Mouse (Mus musculus) limb, embryonic 12.5 days (tissue): Measurements from ENCODE around the gene Josd1. TPM values are rescaled to one million over a fixed set of nuclear protein-coding genes. Genes with fewer than 3 reads are reported as not detected.

Experiments used
- ATAC-seq: fragments of 200-750 bp; cut with Nextera tagmentation; 2 replicates; pipeline ENCODE4 v1.8.0; 2017; ENCODE audit warnings: low read depth, moderate TSS enrichment; ENCODE audit not compliant: insufficient number of reproducible peaks, insufficient read depth, low FRiP score, low TSS enrichment
- H3K27ac ChIP-seq: fragments of 300-500 bp; sonication (generic); 2 replicates; pipeline ENCODE4 v1.5.1; 2016; ENCODE audit warnings: mild to moderate bottlenecking, moderate library complexity
- H3K27me3 ChIP-seq: fragments of 300-500 bp; sonication (generic); 2 replicates; pipeline ENCODE4 v1.6.1; 2016; ENCODE audit warnings: mild to moderate bottlenecking, moderate library complexity
- H3K36me3 ChIP-seq: fragments of 300-500 bp; sonication (generic); 2 replicates; pipeline ENCODE4 v1.6.1; 2016; ENCODE audit warnings: mild to moderate bottlenecking, moderate library complexity
- H3K4me1 ChIP-seq: fragments of 300-500 bp; sonication (generic); replicated peaks from 2 replicates; pipeline ENCODE4 v1.6.1; 2016
- H3K4me2 ChIP-seq: fragments of 300-500 bp; sonication (generic); 2 replicates; pipeline ENCODE4 v1.6.1; 2016; ENCODE audit warnings: mild to moderate bottlenecking, moderate library complexity
- H3K4me3 ChIP-seq: fragments of 300-500 bp; sonication (generic); replicated peaks from 2 replicates; pipeline ENCODE4 v1.5.1; 2016; ENCODE audit warnings: mild to moderate bottlenecking
- H3K9ac ChIP-seq: fragments of 300-500 bp; sonication (generic); replicated peaks from 2 replicates; pipeline ENCODE4 v1.6.1; 2016; ENCODE audit warnings: mild to moderate bottlenecking, moderate library complexity
- H3K9me3 ChIP-seq: fragments of 300-500 bp; sonication (generic); 2 replicates; pipeline ENCODE4 v1.6.1; 2016; ENCODE audit warnings: mild to moderate bottlenecking, moderate library complexity
- WGBS: fragments of 180-500 bp; shearing (Covaris S2); methylation state at CpG from one replicate; pipeline ENCODE4 v1.1.7; 2016; 5-methylcytosine and 5-hydroxymethylcytosine counted together
- polyA plus RNA-seq: library from polyadenylated mRNA; unstranded; fragments of >200 nt; fragmentation: Nextera tagmentation; extraction: Ambion mirVana; gene quantifications from 2 replicates; pipeline ENCODE4 v1.2.1, GENCODE M21; 2016

Josd1 gene
- polyA plus RNA-seq, 1 experiment from 2014 or later: 33.0 TPM

DNA sequence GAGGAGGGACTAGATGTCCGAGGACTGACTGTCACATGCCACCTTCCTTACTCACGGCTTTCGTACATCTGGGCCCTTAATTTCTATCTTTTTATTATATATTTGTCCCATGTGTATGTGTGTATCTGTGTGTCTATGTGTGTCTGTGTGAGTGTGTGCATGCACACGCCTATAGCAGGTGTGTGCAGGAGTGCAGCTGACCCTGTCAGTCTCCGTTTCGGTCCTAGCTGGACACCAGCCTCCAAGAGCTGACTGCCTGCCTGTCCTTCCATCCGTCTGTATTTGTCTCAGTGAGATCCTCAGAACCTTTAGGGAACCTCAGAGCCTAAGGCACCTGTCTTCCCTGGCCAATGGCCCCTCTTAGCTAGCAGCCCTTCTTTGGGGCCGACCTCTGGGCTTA lies 32.5 kb upstream of the Josd1 start:
- no peak overlapping the region for H3K9ac ChIP-seq
- H3K4me3 ChIP-seq: no peak overlapping the region
- peaks cover 6% of the 10 kb centered on the region for H3K4me1 ChIP-seq
- H3K36me3 ChIP-seq: peaks cover 81% of the 10 kb centered on the region
- H3K4me2 ChIP-seq: no peak overlapping the region
- H3K9me3 ChIP-seq: no peaks in the 10 kb centered on the region
- WGBS: 89% methylated on average over 8 of the region's 8 CpGs
- H3K27me3 ChIP-seq: no peaks in the 10 kb centered on the region
- ATAC-seq: no peak
- no peak overlapping the region for H3K27ac ChIP-seq

DNA sequence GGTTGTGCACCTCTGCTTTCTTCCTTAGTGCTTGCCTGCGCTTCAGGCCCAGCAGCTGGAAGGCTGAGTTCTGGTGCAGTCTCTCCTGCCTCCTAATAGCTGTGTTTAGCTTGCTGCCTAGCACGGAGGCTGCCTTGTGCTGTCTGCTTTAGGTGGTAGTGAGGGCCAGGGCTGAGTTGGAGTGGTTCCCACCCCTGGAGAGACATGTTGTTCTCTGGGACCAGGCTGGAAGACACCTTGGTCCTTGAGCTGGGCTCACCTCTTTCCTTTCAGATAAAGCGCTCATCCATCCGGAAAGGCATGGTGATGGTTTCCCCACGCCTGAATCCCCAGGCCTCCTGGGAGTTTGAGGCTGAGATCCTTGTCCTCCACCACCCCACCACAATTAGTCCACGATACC lies 29.0 kb upstream of the Josd1 start:
- 96% methylated on average over 6 of the region's 6 CpGs for WGBS
- H3K9me3 ChIP-seq: no peaks in the 10 kb centered on the region

DNA sequence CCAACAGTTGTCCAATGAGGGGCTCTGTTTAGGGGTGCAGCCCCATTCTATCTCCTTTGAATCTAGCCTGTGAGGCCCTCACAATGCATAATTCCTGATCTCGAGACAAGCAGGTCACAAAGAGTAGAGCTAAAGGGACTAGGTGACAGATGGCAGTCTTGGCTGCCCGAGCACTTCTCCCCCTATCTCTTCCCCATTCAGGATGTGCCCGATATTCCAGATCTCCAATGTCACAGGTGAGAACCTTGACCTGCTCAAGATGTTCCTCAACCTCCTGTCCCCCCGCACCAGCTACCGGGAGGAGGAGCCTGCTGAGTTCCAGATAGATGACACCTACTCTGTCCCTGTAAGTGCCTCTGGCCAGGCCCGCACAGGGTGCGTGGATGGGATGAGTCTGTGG lies 27.9 kb upstream of the Josd1 start:
- Histone ChIP-seq H3K9ac (no peak overlapping the region), H3K4me1 (peaks cover under 1% of the 10 kb centered on the region), H3K27ac (no peak overlapping the region), H3K4me3 (no peak overlapping the region), H3K27me3 (no peaks in the 10 kb centered on the region), H3K4me2 (no peak overlapping the region), H3K9me3 (no peaks in the 10 kb centered on the region), H3K36me3 (peaks cover 100% of the 10 kb centered on the region)
- ATAC-seq: no peak
- 93% methylated on average over 7 of the region's 7 CpGs for WGBS

More for the DNA sequence above, 29.0 kb upstream of the Josd1 start:
- no peak for ATAC-seq
- no peak overlapping the region for H3K4me3 ChIP-seq
- H3K36me3 ChIP-seq: peaks cover 99% of the 10 kb centered on the region
- no peak overlapping the region for H3K9ac ChIP-seq
- no peaks in the 10 kb centered on the region for H3K27me3 ChIP-seq
- peaks cover 6% of the 10 kb centered on the region for H3K4me1 ChIP-seq
- no peak overlapping the region for H3K27ac ChIP-seq
- H3K4me2 ChIP-seq: no peak overlapping the region

DNA sequence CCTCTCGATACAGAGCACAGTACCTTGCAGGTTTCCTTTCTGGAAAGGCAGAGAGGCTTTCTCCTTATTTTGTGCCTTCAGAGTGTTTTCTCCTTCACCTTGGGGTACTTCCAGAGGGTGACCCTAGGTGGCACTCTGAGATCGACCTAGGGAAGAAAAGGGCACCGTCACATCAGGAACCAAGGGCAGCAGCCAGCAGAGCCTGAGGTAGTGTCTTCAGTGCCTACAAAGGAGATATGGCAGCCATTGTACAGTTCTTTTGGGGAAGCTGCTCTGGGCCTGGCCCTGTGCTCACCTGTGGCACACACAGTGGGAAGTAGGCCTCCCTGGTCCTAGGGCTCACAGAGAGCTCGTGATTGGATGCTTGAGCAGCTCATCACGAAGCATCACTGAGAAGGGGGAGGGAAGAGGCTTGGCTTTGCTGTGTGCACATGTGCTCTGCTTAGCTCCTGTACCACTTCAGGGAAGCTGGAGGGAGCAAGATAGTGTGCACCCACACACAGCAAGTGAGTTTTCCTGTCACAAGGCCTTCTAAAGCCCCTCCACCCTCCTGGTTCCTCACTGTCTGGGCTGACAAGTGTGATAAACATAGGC lies 20.6 kb upstream of the Josd1 start:
- ATAC-seq: no peak
- Histone ChIP-seq H3K27me3 (no peaks in the 10 kb centered on the region), H3K9me3 (no peaks in the 10 kb centered on the region), H3K4me2 (no peak overlapping the region), H3K27ac (no peak overlapping the region), H3K4me3 (no peak overlapping the region), H3K4me1 (no peaks in the 10 kb centered on the region), H3K9ac (no peak overlapping the region), H3K36me3 (peaks cover 69% of the 10 kb centered on the region)
- 91% methylated on average over 5 of the region's 5 CpGs for WGBS

DNA sequence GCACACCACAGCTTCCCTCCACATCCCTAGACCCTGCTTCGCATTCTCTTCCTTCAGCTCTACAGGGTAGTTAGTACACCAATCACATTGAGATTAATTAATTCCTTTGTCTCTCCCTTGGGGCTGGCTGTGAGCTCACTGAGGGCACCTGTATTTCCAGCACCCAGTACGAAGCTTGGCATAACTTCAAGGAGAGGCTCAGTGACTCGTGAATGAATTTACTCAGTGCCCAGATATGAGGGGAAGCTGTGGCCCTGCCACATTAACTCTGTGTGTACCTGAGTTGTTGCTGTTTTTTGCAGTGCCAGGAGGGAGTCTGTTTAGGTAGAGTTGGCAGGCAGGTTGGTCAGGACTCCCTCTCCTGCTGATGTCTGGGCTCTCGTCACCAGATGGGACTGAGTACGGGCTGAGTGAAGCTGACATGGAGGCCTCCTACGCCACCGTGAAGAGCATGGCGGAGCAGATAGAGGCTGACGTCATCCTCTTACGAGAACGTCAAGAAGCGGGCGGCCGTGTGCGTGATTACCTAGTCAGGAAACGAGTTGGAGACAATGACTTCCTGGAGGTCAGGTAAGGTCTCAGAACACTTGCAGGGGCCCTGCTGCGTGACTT lies 19.0 kb upstream of the Josd1 start:
- Histone ChIP-seq H3K27ac (no peak overlapping the region), H3K4me1 (no peaks in the 10 kb centered on the region), H3K9me3 (no peaks in the 10 kb centered on the region), H3K4me3 (no peak overlapping the region), H3K36me3 (peaks cover 53% of the 10 kb centered on the region), H3K4me2 (no peak overlapping the region), H3K27me3 (no peaks in the 10 kb centered on the region), H3K9ac (no peak overlapping the region)
- no peak for ATAC-seq
- WGBS: 92% methylated on average over 17 of the region's 17 CpGs

DNA sequence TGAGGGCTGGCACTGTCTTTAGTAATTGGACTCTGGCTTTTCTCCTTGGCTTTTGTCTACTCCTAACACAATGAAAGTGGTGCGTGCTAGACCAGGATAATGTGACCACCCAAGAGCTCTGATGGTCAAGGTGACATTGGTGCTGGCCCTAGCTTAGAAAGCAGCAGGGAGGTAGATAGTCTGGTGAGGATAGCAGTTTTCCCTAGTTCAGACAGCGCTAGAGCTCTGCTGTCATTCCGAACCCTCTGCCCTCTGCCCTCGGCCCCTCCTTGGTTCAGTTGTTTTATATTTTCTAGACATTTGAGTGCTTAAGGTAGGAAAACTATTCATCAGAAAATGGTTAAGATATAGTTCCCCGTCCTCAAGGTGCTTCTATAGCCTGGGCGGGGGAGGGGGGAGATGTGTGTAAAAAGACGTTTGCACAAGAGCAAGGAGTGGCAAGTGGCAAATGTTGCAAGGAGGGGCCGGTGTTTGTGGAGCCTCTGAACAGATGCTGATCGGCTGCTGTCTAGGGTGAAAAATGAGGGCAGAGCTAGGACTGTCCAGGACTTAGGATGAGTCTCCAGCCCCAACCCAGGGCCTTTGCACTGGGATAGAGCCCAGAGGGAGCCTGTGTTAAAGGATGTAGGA lies 10.0 kb upstream of the Josd1 start:
- H3K9me3 ChIP-seq: no peaks in the 10 kb centered on the region
- 73% methylated on average over 9 of the region's 9 CpGs for WGBS
- no peak overlapping the region for H3K9ac ChIP-seq
- no peak overlapping the region for H3K4me2 ChIP-seq
- no peak overlapping the region for H3K27ac ChIP-seq
- H3K4me1 ChIP-seq: peaks cover 2% of the 10 kb centered on the region
- H3K4me3 ChIP-seq: no peak overlapping the region
- no peaks in the 10 kb centered on the region for H3K27me3 ChIP-seq
- no peak for ATAC-seq
- peaks cover 38% of the 10 kb centered on the region for H3K36me3 ChIP-seq

DNA sequence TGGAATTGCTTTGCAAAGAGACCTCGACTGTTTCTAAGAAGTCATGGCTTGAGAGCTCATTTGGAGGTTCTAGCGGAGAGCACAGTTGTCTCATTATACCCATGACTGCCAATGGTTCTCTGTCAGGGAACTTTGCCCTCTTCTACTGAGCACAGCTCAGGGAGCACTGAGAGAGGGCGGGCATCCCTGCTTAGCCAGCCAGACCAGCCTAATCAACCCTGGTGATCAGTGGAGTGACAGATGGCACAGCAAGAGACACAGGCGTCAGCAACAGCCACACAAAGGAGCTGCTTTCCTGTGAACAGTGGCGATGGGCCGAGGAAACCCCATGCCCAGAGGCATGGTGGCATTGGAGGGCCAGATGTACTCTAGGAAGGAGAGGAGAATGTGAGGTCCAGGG lies 9.3 kb upstream of the Josd1 start:
- WGBS: 84% methylated on average over 6 of the region's 6 CpGs
- Histone ChIP-seq H3K9me3 (no peaks in the 10 kb centered on the region), H3K36me3 (peaks cover 38% of the 10 kb centered on the region), H3K4me1 (peaks cover 8% of the 10 kb centered on the region), H3K4me2 (no peak overlapping the region), H3K9ac (no peak overlapping the region), H3K27me3 (no peaks in the 10 kb centered on the region), H3K4me3 (no peak overlapping the region), H3K27ac (no peak overlapping the region)
- ATAC-seq: no peak

DNA sequence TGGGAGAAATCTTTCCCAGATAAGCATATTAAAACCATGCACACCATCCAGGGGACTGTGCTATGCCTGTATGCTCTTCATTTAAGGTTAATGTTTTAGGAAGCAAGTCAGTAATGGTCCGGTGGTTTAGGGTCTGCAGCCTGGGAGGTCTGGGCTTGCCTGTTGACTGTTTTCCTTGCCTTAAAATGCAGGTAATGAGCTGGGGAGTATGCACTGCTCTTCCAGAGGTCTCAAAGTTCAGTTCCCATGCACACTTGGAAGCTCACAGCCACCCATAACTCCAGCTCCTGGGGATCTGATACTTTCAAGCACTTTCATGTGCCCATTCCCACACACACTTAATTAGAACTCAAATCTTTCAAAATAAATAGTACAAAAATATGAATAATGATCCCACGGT lies 8.8 kb upstream of the Josd1 start:
- ATAC-seq: no peak
- peaks cover 38% of the 10 kb centered on the region for H3K36me3 ChIP-seq

DNA sequence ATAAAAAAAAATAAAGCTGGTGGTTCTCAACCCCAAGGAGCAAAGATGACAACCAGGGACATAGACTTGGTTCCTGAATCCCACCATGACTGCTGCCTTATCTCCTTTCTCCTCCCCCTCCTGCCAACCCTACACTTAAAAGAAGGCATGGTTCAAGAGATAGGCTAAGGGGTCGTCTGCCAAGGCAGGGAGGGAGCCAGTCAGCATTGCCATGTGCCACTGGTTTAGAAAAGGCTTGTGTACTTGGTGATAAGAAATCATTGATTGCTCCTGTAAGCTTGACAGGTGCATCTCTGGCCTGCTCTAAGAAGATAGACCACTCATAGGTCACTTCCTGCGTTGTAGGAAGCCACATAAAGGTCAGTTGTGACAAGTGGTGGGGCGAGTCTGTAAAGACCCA lies 7.8 kb upstream of the Josd1 start:
- ATAC-seq: no peak
- no peaks in the 10 kb centered on the region for H3K9me3 ChIP-seq
- H3K4me3 ChIP-seq: no peak overlapping the region
- 75% methylated on average over 3 of the region's 3 CpGs for WGBS
- peaks cover 38% of the 10 kb centered on the region for H3K36me3 ChIP-seq
- no peaks in the 10 kb centered on the region for H3K27me3 ChIP-seq
- peaks cover 14% of the 10 kb centered on the region for H3K4me1 ChIP-seq
- H3K9ac ChIP-seq: no peak overlapping the region
- H3K4me2 ChIP-seq: no peak overlapping the region
- H3K27ac ChIP-seq: no peak overlapping the region

More for the DNA sequence above, 8.8 kb upstream of the Josd1 start:
- no peak overlapping the region for H3K9ac ChIP-seq
- 84% methylated on average over 2 of the region's 2 CpGs for WGBS
- no peak overlapping the region for H3K4me3 ChIP-seq
- H3K4me1 ChIP-seq: peaks cover 13% of the 10 kb centered on the region
- H3K27ac ChIP-seq: no peak overlapping the region
- H3K9me3 ChIP-seq: no peaks in the 10 kb centered on the region
- no peaks in the 10 kb centered on the region for H3K27me3 ChIP-seq
- no peak overlapping the region for H3K4me2 ChIP-seq

DNA sequence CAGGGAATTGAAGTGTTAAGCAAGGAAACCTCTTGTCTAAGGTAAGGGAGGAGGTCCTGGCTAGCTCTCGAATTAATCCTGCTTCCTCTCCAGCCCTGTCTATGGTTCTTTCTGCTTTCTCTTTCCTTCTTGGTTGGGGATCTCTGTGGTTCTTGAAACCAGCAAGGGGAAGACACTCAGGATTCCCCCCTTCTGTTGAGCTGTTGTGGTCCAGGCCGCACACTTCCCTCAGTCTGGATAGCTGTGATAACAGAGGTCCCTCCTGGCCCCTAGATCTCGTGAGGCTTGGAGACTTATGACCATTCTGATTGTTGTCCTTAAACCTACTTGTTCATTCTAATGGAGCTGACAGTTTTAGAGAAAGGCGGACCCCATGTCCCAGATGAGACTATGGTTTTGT lies 6.8 kb upstream of the Josd1 start:
- no peaks in the 10 kb centered on the region for H3K9me3 ChIP-seq
- H3K4me2 ChIP-seq: no peak overlapping the region
- no peak overlapping the region for H3K9ac ChIP-seq
- ATAC-seq: no peak
- H3K4me1 ChIP-seq: peaks cover 17% of the 10 kb centered on the region
- no peak overlapping the region for H3K4me3 ChIP-seq
- 88% methylated on average over 4 of the region's 4 CpGs for WGBS
- H3K36me3 ChIP-seq: peaks cover 37% of the 10 kb centered on the region
- H3K27me3 ChIP-seq: no peaks in the 10 kb centered on the region
- no peak overlapping the region for H3K27ac ChIP-seq

DNA sequence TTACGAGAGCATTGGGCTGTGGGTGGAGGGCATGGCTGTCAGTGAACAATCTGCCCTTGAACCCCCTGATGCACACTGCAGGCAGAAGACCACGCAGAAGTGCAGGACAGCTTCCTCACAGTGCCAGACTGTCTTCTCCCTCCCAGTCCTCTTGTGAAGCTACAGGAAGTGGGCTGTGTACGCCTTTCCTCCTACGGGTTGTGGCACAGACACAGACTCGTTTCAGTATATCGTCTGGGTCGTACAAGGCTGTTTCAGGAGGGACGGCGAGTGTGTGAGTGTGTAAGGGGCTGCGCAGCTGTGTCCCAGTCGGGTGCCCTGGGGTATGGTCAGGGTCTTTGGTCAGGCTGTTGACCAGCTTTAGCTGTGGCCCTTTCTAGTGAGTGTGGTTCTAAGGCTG lies 6.0 kb upstream of the Josd1 start:
- Histone ChIP-seq H3K27me3 (no peaks in the 10 kb centered on the region), H3K4me1 (peaks cover 20% of the 10 kb centered on the region), H3K9ac (no peak overlapping the region; the same call in 1 of the 2 replicates), H3K4me3 (no peak overlapping the region), H3K4me2 (no peak overlapping the region), H3K9me3 (no peaks in the 10 kb centered on the region), H3K36me3 (peaks cover 31% of the 10 kb centered on the region), H3K27ac (no peak overlapping the region)
- ATAC-seq: no peak
- WGBS: 82% methylated on average over 11 of the region's 11 CpGs
